Mouse (Mus musculus) midbrain, embryonic 14.5 days (tissue): ENCODE data around the gene Tcf20. TPM values are rescaled to one million over a fixed set of nuclear protein-coding genes. Genes with fewer than 3 reads are reported as not detected.
"Not testable (repeated sequence)": the region's sequence is repeated elsewhere in the genome, so short reads cannot be mapped to it uniquely, and the experiment has no call there.

ENCODE experiments used
- ATAC-seq: fragments of 200-750 bp; cut with Nextera tagmentation; 2 replicates; pipeline ENCODE4 v1.8.0; 2017; ENCODE audit warnings: moderate number of reproducible peaks, moderate library complexity; ENCODE audit not compliant: low FRiP score, low TSS enrichment
- DNase-seq: peaks from one replicate; pipeline ENCODE4 v3.0.0-alpha.2; 2015
- H3K27ac ChIP-seq: fragments of 300-500 bp; sonication (generic); replicated peaks from 2 replicates; pipeline ENCODE4 v1.5.1; 2014; ENCODE audit warnings: mild to moderate bottlenecking, low read depth, low read length, moderate library complexity
- H3K27me3 ChIP-seq: fragments of 300-500 bp; sonication (generic); 2 replicates; pipeline ENCODE4 v1.6.1; 2014; ENCODE audit warnings: low read length, control low read depth, mixed read lengths; ENCODE audit not compliant: control insufficient read depth, insufficient read depth
- H3K36me3 ChIP-seq: fragments of 300-500 bp; sonication (generic); 2 replicates; pipeline ENCODE4 v1.6.1; 2014; ENCODE audit warnings: low read length, control low read depth; ENCODE audit not compliant: control insufficient read depth, insufficient read depth
- H3K4me1 ChIP-seq: fragments of 300-500 bp; sonication (generic); 2 replicates; pipeline ENCODE4 v1.6.1; 2014; ENCODE audit warnings: mild to moderate bottlenecking, antibody characterized with exemption, low read length, control low read depth; ENCODE audit not compliant: control insufficient read depth, insufficient read depth
- H3K4me2 ChIP-seq: fragments of 300-500 bp; sonication (generic); 2 replicates; pipeline ENCODE4 v1.6.1; 2014; ENCODE audit warnings: mild to moderate bottlenecking, low read length, moderate library complexity
- H3K4me3 ChIP-seq: fragments of 300-500 bp; sonication (generic); replicated peaks from 2 replicates; pipeline ENCODE4 v1.5.1; 2014; ENCODE audit warnings: low read depth, low read length
- H3K9ac ChIP-seq: fragments of 300-500 bp; sonication (generic); replicated peaks from 2 replicates; pipeline ENCODE4 v1.6.1; 2014; ENCODE audit warnings: mild to moderate bottlenecking, low read length, moderate library complexity
- H3K9me3 ChIP-seq: fragments of 300-500 bp; sonication (generic); 2 replicates; pipeline ENCODE4 v1.6.1; 2016; ENCODE audit warnings: low read length, control low read depth, mixed read lengths; ENCODE audit not compliant: control insufficient read depth
- WGBS: fragments of 180-500 bp; shearing (Covaris S2); extraction: QIAGEN DNeasy Blood & Tissue Kit; methylation state at CpG from one replicate; pipeline ENCODE4 v1.1.7; 2014; 5-methylcytosine and 5-hydroxymethylcytosine counted together
- polyA plus RNA-seq: library from polyadenylated mRNA; unstranded; fragments of >200 nt; fragmentation: Nextera tagmentation; extraction: Ambion mirVana; gene quantifications from 2 replicates; pipeline ENCODE4 v1.2.1, GENCODE M21; 2014

Tcf20 gene
- polyA plus RNA-seq, 1 experiment from 2014 or later, result 18.0 TPM

DNA sequence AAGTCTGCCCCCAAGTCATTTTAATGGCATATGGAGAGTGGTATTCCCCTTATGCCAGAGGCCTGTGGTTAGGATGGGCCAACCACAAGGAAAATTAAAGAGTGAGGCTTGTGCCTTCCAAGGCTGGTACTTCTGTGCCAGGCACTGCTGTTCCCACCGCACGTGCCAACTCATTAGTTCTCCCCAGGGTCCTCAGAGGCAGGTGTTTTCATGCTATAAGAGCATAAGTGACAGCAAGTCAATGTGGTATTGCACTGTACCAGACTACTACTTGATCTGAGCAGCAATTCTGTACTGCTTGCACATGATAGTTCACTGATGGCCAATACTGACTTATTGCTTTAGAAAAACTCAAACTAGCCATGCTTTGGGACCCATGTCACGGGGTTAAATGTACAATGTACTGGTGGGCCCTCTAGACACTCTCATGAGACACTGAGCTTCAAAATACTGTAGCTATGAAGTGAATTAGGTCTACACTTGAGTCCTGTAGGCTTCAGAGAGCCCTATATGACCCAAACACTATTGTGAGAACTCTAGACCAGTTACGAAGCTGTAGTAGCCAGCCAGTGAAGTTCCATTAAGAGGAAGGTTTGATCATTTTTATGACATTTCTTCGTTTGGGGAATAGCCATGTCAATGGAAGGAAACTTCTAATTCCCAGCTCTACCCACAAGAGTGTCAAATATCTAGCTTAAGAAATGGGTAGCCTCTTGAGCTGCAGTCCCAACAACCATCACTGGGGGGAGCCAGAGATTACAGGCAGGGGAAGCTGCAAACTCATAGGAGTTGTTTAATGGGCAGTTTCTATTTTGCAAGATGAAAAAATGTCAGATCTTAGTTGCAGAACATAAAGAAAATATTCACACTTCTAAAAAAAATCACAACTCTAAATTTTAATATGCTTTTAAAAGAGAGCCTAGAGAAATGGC, 182.7 kb downstream of the Tcf20 start:
- 66% methylated on average over 5 of the region's 5 CpGs for WGBS
- H3K9ac ChIP-seq, result no peak overlapping the region
- no peak overlapping the region for H3K27ac ChIP-seq
- H3K9me3 ChIP-seq, result no peaks in the 10 kb centered on the region
- DNase-seq, result peak; percentile 88
- no peak for ATAC-seq
- H3K27me3 ChIP-seq, result no peaks in the 10 kb centered on the region
- H3K4me3 ChIP-seq, result no peak overlapping the region
- H3K36me3 ChIP-seq, result peaks cover 6% of the 10 kb centered on the region
- peaks cover 5% of the 10 kb centered on the region; the same call in 1 of the 2 replicates for H3K4me1 ChIP-seq
- no peak overlapping the region for H3K4me2 ChIP-seq

DNA sequence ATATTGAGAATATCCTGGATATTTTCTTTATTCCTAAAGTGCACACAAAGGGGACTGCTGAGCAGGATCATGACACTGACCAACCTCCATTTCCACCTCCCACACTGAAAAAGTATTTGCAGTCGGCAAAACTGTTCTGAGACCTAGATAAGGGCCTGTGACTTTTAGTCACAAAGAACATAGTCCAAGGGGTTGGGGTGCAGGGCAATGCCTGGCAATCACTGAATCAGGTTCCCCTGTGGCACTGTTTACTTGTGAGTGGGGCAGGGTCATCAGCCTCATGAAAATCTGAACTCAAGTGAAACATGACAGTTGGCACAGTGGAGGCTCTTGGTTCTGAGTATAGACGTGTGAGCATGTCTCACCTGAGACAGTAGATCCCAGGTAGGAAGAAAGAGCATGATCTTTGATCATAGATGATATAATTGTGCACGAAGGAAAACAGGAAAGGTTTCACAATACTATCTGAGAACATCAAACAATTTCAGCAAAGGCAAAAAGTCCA, 191.7 kb downstream of the Tcf20 start:
- H3K4me2 ChIP-seq, result no peak overlapping the region
- ATAC-seq (no peak), DNase-seq (no peak)
- no peak overlapping the region for H3K27ac ChIP-seq
- H3K36me3 ChIP-seq, result no peaks in the 10 kb centered on the region
- H3K4me3 ChIP-seq, result no peak overlapping the region
- 81% methylated on average over 3 of the region's 3 CpGs for WGBS
- H3K9me3 ChIP-seq, result no peaks in the 10 kb centered on the region
- H3K27me3 ChIP-seq, result no peaks in the 10 kb centered on the region
- H3K9ac ChIP-seq, result no peak overlapping the region
- H3K4me1 ChIP-seq, result no peaks in the 10 kb centered on the region

DNA sequence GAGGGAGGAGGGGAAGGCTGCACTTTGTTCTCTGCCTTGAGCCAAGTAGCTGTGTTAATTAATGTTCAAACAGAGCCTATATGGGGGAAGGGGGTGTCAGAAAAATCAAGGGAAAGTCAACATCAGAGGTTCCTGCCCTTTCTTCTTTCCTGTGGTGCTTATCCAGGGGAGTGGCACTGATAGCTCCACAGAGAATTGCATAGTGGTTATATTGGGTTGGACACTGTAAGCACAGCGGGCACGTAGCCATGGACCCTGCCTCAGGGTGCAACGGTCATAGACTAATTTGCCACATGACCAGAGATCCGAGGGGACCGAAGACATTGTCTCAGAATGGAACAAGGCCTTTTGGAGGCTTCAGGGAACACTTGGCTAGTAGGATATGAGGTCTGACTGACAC, 193.4 kb downstream of the Tcf20 start, which contains the start of gene Cyp2d26:
TSS of gene Cyp2d26 (minus strand) at position 18 of the 400 bp plus-strand sequence.
- ATAC-seq, result no peak
- Histone ChIP-seq H3K4me1 (no peaks in the 10 kb centered on the region), H3K9ac (no peak within 1 kb of the TSS), H3K4me2 (no peak within 1 kb of the TSS), H3K27me3 (no peaks in the 10 kb centered on the region), H3K27ac (no peak within 1 kb of the TSS), H3K9me3 (no peaks in the 10 kb centered on the region), H3K36me3 (no peaks in the 10 kb centered on the region), H3K4me3 (no peak within 1 kb of the TSS)
- 88% methylated on average over 5 of the region's 5 CpGs for WGBS
- no peak for DNase-seq

GRCm38 (mm10) chr15:82793868-82794267, 193.8 kb downstream of the Tcf20 start:
- 87% methylated on average over 6 of the region's 6 CpGs for WGBS
- Histone ChIP-seq H3K4me1 (no peaks in the 10 kb centered on the region), H3K27ac (no peak overlapping the region), H3K4me2 (no peak overlapping the region), H3K4me3 (no peak overlapping the region), H3K27me3 (no peaks in the 10 kb centered on the region), H3K36me3 (no peaks in the 10 kb centered on the region), H3K9ac (no peak overlapping the region), H3K9me3 (no peaks in the 10 kb centered on the region)
- ATAC-seq, result no peak
- no peak for DNase-seq

DNA sequence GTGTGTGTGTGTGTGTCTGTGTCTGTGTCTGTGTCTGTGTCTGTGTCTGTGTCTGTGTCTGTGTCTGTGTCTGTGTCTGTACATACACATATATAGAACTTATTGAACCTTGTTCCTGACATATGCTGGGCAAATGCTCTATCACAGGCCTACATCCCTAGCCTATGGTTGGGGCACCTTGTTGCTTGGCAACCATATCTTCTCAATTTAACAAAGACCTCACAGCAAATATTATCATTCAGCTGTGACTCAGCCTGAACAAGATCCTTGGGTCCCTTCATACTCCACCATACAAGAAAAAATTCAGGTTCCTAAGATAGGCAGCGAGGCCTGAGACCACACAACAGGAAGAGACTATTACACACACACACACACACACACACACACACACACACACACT, 194.2 kb downstream of the Tcf20 start:
- ATAC-seq, result no peak
- WGBS, result 90% methylated on average over 1 of the region's 1 CpGs
- no peaks in the 10 kb centered on the region for H3K4me1 ChIP-seq

DNA sequence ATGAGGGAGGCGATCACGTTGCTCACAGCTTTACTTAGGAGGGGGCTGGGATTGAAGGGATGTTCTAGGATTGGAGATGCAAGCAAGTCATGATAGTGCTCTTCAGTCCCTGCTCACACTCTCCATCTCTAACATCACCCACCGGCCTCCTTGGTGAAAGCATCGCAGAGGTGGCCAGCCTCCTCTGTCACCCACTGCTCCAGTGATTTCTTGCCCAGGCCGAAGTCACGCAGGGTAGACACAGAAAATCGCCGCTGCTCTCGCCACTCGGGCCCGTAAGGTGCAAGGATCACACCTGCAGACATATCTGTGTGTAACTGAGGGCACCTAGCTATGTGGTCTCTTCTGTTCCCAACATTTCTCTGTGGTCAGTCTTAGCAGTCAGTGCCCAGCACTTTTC, 195.1 kb downstream of the Tcf20 start:
- Histone ChIP-seq H3K4me3 (no peak overlapping the region), H3K9me3 (no peaks in the 10 kb centered on the region), H3K27me3 (no peaks in the 10 kb centered on the region), H3K36me3 (no peaks in the 10 kb centered on the region), H3K4me2 (no peak overlapping the region), H3K27ac (no peak overlapping the region), H3K9ac (no peak overlapping the region), H3K4me1 (no peaks in the 10 kb centered on the region)
- DNase-seq, result no peak
- 92% methylated on average over 11 of the region's 11 CpGs for WGBS
- ATAC-seq, result no peak

More for the DNA sequence above, 194.2 kb downstream of the Tcf20 start:
- Histone ChIP-seq H3K27ac (no peak overlapping the region), H3K4me2 (no peak overlapping the region), H3K27me3 (no peaks in the 10 kb centered on the region), H3K9ac (no peak overlapping the region), H3K9me3 (no peaks in the 10 kb centered on the region), H3K36me3 (no peaks in the 10 kb centered on the region), H3K4me3 (no peak overlapping the region)
- no peak for DNase-seq

- H3K27me3 ChIP-seq, result no peaks in the 10 kb centered on the region
- ATAC-seq (no peak), DNase-seq (no peak)
- no peaks in the 10 kb centered on the region for H3K9me3 ChIP-seq
- H3K4me1 ChIP-seq, result no peaks in the 10 kb centered on the region
- no peak overlapping the region for H3K4me3 ChIP-seq
- H3K27ac ChIP-seq, result no peak overlapping the region
- no peak overlapping the region for H3K9ac ChIP-seq
- H3K4me2 ChIP-seq, result no peak overlapping the region
- H3K36me3 ChIP-seq, result no peaks in the 10 kb centered on the region
- WGBS, result 74% methylated on average over 1 of the region's 1 CpGs
These were observed 203.1 kb downstream of the Tcf20 start for GRCm38 (mm10) chr15:82784581-82784980.

GRCm38 (mm10) chr15:82783800-82784199, 203.9 kb downstream of the Tcf20 start:
- Histone ChIP-seq H3K4me2 (no peak overlapping the region), H3K27ac (no peak overlapping the region), H3K9me3 (no peaks in the 10 kb centered on the region), H3K36me3 (no peaks in the 10 kb centered on the region), H3K4me3 (no peak overlapping the region), H3K4me1 (no peaks in the 10 kb centered on the region), H3K9ac (no peak overlapping the region), H3K27me3 (no peaks in the 10 kb centered on the region)
- DNase-seq (no peak), ATAC-seq (no peak)
- WGBS, result 79% methylated on average over 1 of the region's 1 CpGs

DNA sequence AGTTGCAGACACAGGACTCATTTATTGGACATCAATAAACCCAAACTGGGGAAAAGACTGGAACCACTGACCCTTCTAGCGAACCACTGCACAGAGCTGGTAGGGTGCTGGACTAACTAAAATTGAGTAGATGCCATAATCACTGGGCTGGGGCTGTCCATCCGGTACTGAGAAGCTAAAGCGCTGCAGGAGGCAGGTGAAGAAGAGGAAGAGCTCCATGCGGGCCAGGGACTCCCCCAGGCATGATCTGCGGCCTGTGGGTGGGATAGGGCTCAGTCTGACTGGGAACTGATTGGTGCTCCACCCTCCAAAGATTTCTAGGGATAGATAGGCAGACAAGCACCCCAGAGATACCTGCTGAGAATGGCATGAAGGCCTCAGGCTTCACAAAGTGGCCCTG, 209.8 kb downstream of the Tcf20 start:
- DNase-seq, H3K9me3 ChIP-seq, H3K36me3 ChIP-seq, H3K9ac ChIP-seq, H3K4me3 ChIP-seq, H3K27me3 ChIP-seq, ATAC-seq, H3K27ac ChIP-seq, H3K4me1 ChIP-seq, H3K4me2 ChIP-seq: not testable (repeated sequence)
- 88% methylated on average over 5 of the region's 5 CpGs for WGBS
